Mouse (Mus musculus): ENCODE results near the gene Zfp874a.
"Not testable (repeated sequence)": the region's sequence is repeated elsewhere in the genome, so short reads cannot be mapped to it uniquely, and the experiment has no call there.

Gene Zfp874a

DNA sequence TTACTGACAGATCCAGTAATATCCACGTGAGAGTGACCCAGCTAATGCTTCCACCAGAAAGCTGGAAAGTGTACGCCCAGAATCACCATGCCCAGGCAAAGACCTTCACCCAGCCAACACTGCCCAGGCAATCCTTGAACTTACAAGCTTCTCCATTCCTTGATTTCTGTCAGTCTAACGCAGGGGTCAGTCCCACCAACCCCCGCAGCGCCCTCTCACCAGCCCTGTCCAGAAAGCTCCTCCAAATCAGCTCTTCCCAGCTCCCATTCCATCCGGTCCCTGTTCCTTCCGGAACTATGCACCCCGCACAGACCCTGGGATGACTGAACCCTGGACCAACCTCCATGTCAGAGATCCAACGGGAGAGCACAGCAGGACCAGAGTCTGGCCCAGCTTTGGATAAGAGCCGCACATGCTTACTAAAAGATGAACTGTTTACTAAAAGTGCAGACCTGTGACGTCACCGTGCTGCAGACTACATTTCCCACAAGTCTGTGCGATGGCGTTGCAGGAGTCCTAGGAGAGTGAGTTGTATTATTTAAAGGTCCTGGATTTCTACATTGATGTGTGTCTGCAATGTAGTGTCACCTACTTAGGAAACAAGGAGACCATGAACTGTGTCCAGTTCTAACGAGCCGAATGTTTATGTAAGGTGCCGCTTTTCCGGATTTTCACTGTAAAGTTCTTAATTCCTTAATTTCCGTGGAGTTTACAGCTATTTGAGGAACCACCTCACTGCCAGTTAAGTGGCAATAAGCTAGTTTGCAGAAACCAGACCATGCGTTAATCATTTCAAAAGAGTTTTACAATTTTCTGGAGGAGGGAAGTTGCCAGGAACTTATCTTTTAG lies at the start of gene Zfp874a:
Gene Zfp874a, minus strand, starts transcription at position 453 of the 849 bp plus-strand sequence.
- peak; percentile 32 to 68 for DNase-seq (ENCODE audit: low spot score in 2 of 2)

DNA sequence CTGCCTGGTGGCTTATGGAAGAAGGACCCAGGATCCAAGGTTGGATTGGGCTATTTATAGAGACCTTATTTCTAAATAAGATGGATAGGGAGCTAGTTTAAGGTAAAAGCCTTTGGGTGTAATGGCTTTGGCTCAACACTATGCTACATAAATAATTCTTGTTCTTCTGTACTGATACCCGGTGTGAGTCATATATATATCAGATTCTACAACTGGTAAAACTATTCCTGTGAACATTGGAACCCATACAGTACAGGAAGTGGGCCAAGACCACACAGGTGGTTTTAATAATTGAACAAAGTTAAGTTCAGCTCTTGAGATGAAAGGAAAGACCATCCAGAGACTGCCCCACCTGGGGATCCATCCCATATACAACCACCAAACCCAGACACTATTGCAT lies 49.5 kb upstream of the Zfp874a start:
- DNase-seq (ENCODE audit: low spot score in 2 of 2): no peak

DNA sequence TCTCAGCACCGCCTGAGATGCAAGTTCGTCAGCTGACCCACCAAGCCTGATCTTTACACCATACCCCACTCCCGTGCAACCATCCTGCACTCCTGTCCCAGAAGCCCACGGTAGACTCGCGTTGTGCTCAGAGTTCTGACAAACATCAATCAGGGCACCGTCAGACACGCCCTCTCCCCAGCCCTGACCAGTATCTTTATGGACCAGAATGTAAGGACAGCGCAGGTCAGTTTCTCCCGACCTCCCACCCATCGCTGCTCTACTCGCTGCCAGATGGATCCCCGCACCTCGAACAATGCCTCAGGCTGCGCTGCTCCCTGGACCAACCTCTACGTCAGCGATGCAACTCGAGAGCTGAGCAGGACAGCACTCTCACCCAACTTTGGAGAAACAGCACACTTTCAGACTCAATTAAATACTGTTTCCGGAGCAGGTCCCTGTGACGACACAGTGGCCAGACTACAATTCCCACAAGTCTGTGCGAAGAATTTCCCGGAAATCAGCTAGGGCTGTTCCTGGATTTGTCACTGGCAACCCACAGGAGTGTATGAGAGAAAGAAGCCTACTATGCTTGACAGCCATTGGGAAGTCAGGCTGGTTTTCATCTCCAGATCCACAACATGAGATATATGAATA lies 48.8 kb upstream of the Zfp874a start, which contains the start of gene Zfp58:
Gene Zfp58, minus strand, starts transcription at position 472 of the 636 bp plus-strand sequence.
- DNase-seq (ENCODE audit: low spot score in 2 of 2): peak; percentile 44 to 67

DNA sequence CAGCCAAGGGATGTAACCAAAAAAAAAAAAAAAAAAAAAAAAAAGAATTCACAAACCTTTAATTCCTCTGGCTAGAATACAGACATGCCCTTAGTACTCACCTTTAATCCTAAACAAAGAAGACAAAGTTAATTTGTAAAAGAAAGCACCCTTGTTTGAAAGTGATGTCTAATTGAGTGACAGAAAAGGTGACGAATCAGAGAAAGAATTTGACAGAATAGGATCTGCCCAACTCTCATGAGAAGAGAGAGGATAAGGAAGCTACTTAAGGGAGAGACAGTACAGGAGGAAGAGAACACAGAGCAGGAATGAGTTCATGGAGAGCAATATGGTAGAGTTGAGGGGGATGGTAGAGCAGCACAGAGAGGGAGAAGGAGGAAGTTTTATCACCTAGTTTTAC lies 44.2 kb upstream of the Zfp874a start:
- DNase-seq (ENCODE audit: low spot score in 2 of 2): no peak

DNA sequence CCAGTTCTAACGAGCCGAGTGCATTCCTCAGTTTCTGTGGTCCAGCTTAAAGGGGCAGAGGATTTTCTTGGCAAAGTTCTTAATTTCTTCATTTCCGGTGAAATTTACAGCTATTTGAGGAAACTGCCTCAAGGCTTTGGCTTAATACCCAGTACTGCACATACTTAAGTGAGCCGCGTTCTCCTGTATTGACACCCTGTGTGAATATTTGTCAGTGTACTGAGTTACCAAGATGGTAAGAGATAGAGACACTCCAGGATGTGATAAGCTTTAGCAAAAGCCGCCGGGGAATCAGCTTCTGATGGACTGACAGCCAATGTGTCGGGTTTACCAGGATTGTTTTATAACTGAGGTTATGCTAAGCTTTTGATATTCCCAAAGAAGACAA lies 33.0 kb upstream of the Zfp874a start:
- peak in 1 of 2 experiments; percentile 1 for DNase-seq (ENCODE audit: low spot score in 2 of 2)

DNA sequence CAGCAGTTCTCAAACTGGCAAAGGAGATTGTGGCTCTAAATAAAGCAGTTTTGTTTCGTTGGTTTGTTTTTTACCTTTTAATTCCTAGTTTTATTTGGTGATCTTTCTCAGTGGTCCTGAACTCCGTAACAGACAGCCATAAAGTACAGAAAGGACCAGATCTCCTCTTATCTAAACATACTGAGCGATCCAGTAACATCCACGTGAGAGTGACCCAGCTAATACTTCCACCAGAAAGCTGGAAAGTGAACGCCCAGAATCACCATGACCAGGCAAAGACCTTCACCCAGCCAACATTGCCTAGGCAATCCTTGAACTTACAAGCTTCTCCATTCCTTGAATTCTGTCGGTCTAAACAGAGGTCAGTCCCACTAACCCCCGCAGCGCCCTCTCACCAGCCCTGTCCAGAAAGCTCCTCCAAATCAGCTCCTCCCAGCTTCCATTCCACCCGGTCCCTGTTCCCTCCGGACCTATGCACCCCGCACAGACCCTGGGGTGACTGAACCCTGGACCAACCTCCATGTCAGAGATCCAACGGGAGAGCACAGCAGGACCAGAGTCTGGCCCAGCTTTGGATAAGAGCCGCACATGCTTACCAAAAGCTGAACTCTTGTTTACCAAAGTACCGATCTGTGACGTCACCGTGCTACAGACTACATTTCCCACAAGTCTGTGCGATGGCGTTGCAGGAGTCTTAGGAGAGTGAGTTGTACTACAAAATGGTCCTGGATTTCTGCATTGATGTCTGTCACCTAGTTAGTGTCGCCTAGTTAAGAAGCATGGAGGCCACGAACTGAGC lies 32.4 kb upstream of the Zfp874a start, which contains the start of gene Zfp874b:
Gene Zfp874b, minus strand, starts transcription at position 634 of the 799 bp plus-strand sequence.
- DNase-seq (ENCODE audit: low spot score in 2 of 2): peak; percentile 36 to 65

DNA sequence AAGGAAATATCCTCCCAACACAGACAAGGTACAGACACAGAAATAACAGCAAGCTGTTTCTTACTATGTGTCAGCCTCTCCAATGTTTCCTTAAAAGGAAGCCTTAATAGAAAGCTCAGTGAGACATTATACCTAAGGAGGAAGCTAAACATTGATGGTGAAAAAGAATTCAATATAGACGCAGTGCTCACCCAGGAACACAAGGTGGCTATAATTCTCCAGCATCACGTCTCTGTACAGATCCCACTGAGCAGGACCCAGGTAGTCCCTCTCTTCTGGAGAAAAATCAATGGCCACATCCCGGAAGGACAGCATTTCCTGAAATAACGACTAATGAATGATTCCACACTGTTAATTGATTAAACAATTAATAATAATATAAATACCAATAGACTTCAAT lies 30.1 kb upstream of the Zfp874a start:
- DNase-seq (ENCODE audit: low spot score in 2 of 2): no peak

DNA sequence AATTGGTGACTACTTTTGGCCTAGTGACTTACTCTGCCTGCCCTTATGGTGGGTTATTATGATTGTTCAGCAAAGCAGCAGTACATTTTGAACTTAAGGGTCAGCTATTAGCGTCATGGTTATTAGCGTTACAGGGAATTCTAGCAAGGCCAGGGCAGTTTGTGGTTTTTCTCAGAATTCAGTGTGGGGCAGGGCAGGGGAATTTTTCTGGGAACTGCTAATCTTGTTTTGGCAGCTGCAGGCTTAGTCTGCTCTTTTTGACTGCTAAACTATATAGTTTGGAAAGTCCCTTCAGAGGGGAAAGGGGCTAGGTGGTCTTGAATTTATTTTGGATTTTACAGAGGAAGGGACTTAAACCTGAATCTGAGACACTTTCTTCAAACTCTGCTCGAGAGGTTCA lies 17.9 kb upstream of the Zfp874a start:
- DNase-seq (ENCODE audit: low spot score in 2 of 2): no peak

DNA sequence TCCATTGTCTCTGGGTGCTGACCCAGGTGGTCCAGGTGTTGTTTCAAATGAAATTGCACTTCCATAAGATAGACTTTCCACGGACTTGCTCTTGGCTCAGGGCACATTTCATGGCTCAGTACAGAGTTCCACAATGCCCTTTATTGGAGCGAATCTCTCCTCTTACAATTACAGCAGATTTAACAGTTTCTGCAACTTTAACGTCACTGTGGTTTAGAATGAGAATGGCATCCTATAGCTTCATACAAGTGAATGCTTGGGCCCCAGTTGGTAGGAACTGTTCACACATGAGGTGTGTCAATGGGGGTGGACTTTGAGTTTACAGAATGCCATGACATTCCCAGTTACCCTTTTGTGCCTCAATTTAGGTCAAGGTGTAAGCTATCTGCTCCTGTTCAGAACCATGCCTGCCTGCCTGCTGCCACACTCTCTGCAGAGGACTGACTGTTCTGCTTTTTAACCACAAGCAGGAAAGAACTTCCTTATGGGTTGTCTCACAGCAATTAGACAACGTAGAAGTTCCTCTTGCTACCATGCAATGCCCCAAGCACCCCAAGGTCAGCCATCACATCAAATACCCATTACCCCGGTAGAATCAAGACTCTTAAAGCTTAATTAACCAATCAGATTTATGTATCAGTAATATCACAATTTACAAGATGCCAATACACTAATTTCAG lies 12.2 kb upstream of the Zfp874a start:
- DNase-seq (ENCODE audit: low spot score in 2 of 2): not testable (repeated sequence)

DNA sequence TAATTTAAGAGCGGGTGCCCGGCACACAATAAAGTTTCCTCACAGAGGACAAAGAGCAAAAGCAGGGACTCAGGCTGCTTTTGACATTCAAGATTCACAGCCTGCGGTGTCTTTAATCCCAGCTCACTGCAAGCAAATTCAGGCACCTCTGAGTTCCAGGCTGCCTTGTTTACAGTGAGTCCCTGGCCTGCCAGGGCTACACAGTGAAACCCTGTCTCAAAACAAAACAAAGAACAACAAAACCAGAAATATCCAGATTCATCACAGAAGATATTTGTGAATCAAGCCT lies 541 bp upstream of the Zfp874a start:
- no peak for DNase-seq (ENCODE audit: low spot score in 2 of 2)

DNA sequence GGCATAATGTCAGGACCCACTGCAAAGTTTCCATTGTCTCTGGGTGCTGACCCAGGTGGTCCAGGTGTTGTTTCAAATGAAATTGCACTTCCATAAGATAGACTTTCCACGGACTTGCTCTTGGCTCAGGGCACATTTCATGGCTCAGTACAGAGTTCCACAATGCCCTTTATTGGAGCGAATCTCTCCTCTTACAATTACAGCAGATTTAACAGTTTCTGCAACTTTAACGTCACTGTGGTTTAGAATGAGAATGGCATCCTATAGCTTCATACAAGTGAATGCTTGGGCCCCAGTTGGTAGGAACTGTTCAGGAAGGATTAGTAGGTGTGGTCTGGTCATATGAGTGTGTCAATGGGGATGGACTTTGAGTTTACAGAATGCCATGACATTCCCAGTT lies 14.3 kb downstream of the Zfp874a start:
- not testable (repeated sequence) for DNase-seq (ENCODE audit: low spot score in 2 of 2)

DNA sequence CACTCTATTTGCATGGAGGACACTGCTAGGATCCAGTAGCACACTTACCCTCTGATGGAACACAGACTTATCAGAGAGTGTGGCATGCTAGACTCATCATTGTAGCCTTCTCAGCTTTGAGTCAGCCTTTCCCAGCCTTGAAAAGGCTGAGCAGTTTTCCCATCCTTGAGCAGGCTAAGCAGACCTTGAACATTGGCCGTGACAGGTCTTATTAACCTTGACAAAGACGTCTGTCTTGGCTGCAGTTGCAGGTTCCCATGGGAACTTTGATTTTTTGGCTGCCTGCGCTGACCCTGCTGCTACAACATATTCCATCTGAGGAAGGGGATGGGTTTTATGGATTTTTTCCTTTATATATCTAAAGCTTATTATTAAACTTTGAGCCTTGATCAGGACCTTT lies 23.3 kb downstream of the Zfp874a start:
- no peak for DNase-seq (ENCODE audit: low spot score in 2 of 2)

DNA sequence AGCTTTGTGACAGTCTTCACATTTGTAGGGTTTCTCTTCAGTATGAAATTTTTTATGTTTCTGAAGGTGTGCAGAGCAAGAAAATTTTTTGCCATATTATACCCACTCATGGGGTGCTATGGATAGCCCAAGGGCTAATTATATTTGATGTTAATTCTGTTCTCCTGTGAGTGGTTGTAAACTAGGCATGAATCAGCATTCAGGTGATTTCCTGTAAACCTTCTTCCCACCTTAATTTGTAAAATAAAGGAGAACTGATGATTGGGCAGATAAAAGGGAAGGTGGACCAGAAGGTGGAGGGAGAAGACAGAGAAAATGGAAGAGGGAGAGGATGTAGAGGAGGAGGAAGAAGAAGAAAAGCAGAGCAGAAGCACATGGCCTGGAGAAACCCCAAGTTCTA lies 25.7 kb downstream of the Zfp874a start:
- not testable (repeated sequence) for DNase-seq (ENCODE audit: low spot score in 2 of 2)

DNA sequence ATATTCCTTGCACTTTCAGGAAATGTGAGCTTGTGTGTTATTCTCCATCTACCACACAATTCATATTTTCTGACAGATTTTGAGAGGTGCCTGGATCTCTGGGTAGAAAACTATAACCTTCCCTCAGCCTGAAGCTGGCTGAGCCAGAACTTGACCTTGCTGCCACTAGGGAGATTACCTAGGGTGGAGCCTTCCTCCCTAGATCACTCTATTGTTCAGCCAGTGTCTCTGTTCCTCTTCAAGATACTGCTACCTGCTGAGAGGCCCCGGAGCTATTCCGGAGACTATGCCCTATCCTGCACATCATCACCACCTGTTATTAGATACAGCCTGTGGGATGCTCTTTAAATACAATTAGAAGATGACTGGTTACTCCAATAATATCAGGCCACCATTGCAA lies 28.9 kb downstream of the Zfp874a start:
- not testable (repeated sequence) for DNase-seq (ENCODE audit: low spot score in 2 of 2)

DNA sequence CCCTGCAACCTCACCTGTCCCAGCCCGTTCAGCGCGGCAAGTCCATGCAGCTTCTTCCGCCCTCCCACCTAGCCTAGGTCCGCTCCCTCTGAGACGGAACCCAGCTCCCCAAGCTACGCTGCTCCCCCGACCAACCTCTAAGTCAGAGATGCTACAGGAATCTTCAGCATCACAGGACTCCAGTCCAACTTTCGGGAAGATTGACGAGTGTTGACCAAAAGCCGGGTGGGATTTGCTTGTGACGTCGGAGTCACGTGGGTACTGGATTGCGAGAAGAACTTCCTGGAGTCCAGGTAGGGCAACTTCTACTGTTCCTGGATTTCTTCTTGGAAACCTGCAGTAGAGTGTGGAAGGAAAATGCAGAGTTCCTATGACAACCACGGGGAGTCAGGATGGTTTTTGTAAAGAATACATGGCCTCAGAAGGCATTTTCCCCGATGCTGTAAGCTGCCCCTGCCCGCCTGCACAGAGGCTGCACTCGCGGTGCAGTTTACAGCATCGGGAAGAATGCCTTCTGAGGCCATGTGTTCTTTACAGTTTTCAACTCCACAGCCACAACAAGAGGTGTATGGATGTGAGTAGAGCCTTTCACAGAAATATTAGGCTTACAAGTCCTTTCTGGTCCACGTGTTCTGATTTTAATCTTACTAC lies 30.1 kb downstream of the Zfp874a start, which contains the start of gene Zfp459:
Gene Zfp459, minus strand, starts transcription at position 212 of the 651 bp plus-strand sequence.
- peak in 1 of 2 experiments; percentile 6 for DNase-seq (ENCODE audit: low spot score in 2 of 2)

DNA sequence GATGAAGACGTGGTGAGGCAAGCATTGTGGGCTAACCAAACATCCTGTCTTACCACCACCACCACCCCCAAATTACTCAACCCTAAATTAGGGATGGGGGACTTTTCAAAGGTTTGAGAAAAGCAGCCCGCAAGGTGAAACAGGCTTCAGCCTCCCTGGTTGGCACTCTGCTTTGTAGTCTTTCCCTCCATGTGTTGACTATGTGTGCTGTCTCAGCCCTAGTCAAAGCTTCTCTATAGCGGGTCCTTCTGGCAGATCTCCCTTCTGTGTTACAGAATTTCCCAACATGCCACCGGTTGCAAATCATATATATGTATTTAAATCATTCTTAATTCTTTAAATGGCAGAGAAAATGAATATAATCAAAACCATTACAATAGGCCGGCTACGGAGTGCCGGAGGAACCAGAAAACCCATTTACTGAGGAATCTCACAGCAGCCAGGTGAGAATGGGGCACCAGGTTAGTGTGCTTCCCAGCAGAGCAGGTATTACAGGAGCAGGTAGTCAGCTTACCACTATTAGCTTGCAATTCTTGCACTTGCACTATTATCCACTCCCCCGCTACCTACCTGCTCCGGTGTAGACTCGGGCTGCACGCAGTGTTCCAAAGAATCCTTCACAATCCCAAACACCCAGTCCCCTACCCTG lies 30.7 kb downstream of the Zfp874a start:
- DNase-seq (ENCODE audit: low spot score in 2 of 2): no peak

DNA sequence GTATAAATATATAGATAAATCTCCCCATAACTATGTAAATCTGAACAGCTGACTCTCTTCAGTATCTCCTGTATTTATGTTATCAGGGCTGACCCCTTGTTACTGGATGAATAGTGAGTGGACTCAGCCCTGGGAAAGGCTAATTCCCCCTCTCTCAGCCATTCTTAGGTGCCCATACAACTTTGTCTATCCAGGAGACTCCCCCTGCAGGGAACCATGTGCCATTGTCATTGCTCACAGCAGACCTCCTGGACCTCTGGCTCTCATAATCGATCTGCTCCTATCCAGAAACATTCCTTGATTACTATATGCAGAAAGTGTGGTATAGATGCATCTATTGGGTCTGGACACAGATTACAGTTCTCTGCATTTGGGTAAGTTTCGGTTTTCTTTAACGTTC lies 34.6 kb downstream of the Zfp874a start:
- no peak for DNase-seq (ENCODE audit: low spot score in 2 of 2)

DNA sequence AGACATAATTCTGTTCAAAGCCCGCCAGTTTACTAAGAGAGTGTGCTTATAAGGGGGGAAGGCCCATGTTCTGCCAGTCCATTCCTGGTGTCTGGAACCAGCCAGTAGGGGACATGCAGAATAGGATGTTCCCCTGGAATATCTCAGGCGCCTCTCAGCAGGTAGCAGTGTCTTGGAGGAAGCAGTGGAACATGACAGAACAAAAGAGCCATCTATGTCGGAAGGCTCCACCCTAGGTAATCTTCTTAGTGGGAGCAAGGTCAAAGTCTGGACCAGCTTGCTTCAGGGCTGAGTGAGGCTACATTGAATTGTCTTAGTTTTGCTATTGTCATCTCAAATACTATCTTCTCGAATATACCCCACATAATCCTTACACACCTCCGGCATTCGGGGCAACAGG lies 35.7 kb downstream of the Zfp874a start:
- no peak for DNase-seq (ENCODE audit: low spot score in 2 of 2)

DNA sequence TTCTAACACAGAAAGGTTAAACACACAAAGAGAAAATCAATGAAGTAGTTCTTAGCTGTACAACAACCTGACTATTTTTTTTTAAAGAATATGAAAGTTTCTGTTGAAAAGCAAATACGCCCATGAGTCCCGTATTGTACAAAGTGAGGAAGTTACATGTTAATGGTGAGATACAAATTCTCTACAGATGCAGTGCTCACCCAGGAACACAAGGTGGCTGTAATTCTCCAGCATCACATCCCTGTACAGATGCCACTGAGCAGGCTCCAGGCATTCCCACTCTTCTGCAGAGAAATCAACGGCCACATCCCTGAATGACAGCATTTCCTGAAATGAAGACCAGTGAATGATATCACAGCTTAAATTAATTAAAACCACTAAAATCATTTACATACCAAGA lies 37.8 kb downstream of the Zfp874a start:
- not testable (repeated sequence) for DNase-seq (ENCODE audit: low spot score in 2 of 2)

DNA sequence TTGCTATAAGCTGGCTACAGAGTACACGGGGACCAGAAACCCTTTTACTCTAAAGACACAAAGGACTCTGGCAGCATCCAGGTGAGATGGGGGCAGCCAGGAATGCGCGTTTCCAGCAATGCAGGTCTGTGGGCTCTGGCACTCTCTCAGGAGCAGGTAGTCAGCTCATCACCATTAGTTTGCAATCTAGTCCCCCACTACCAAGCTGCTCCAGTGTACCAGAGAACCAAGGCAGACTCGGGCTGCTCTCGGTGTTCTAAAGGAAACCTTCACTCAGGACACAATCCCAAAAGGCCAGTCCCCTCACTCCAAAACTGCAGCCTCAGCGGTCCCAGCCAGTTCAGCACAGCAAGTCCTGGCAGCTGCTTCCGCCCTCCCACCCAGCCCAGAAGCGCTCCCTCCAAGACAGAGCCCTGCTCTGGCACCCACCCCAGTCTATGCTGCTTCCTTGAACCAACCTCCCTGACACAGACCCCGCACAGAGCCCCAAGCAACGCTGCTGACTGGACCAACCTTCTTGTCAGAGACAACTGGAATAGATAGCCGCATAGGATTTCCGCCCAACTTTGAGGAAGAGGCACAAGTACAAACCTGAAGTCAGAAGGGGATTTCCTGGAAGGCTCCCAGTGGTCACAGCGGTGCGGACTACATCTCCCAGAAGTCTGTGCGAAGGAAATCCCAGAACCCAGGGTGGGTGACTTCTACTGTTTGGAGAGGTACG lies 52.1 kb downstream of the Zfp874a start, which contains the start of gene Zfp429:
Gene Zfp429, minus strand, starts transcription at position 637 of the 721 bp plus-strand sequence.
- peak in 1 of 2 experiments; percentile 50 for DNase-seq (ENCODE audit: low spot score in 2 of 2)
